ENCODE assay signal across 13 mouse cellular contexts in genomic region chr8:87831116-87831515, GRCm38 (mm10).
DNase-seq lines count a peak whose midpoint lies in the region; ATAC-seq and TF ChIP-seq lines count a peak whose summit lies in the region.
"Had no signal": no experiment of that assay in that cellular context is flagged by ENCODE, and none has a peak within 500 bp of the region (broad histone marks: within the 10 kb centered on the region; RNA-seq: fewer than 3 reads in every experiment).

No protein-coding gene starts in this region.

- WGBS in kidney, adult 2 months = 28% methylated on average over 9 of the region's 9 CpGs
- 5% methylated on average over 9 of the region's 9 CpGs for WGBS in hindbrain, embryonic 13.5 days
- WGBS in midbrain, postnatal 0 days = 9% methylated on average over 9 of the region's 9 CpGs

- H3K27ac ChIP-seq in kidney, adult 2 months (ENCODE audit: insufficient read depth, low read depth, low read length) = no peak overlapping the region
- peak overlapping the region; percentile 88 for H3K27ac ChIP-seq in hindbrain, embryonic 13.5 days
- peak overlapping the region; percentile 21; the same call in 1 of the 2 replicates for H3K27ac ChIP-seq in midbrain, postnatal 0 days (ENCODE audit: low read depth, low read length)

- TF ChIP-seq CTCF in kidney, adult 2 months (conservative IDR thresholded peaks at IDR 0.05; ENCODE audit: insufficient read depth, insufficient read length, low read depth, low read length) = no peak
- TF ChIP-seq CTCF in midbrain, postnatal 0 days (IDR thresholded peaks at IDR 0.05) = no peak

- H3K36me3 ChIP-seq in kidney, adult 2 months (ENCODE audit: control insufficient read depth, insufficient read depth, low read length) = no peaks in the 10 kb centered on the region
- no peaks in the 10 kb centered on the region for H3K36me3 ChIP-seq in hindbrain, embryonic 13.5 days
- H3K36me3 ChIP-seq in midbrain, postnatal 0 days (ENCODE audit: insufficient read depth, low read length) = no peaks in the 10 kb centered on the region

- H3K4me1 ChIP-seq in kidney, adult 2 months (ENCODE audit: control insufficient read depth, insufficient read depth, low read length) = no peaks in the 10 kb centered on the region
- peaks cover 84% of the 10 kb centered on the region for H3K4me1 ChIP-seq in hindbrain, embryonic 13.5 days (replicated peaks)
- peaks cover 42% of the 10 kb centered on the region for H3K4me1 ChIP-seq in midbrain, postnatal 0 days (ENCODE audit: insufficient read depth, low read length)
- H3K4me1 ChIP-seq: megakaryocyte, embryonic 14.5 days had no signal

- H3K9ac ChIP-seq in hindbrain, embryonic 13.5 days = no peak overlapping the region
- H3K9ac ChIP-seq in midbrain, postnatal 0 days (replicated peaks; ENCODE audit: low read length, poor library complexity, severe bottlenecking) = no peak overlapping the region

- H3K27me3 ChIP-seq in kidney, adult 2 months (replicated peaks; ENCODE audit: control insufficient read depth, insufficient read depth, low read length) = no peaks in the 10 kb centered on the region
- H3K27me3 ChIP-seq in hindbrain, embryonic 13.5 days = no peaks in the 10 kb centered on the region
- no peaks in the 10 kb centered on the region for H3K27me3 ChIP-seq in midbrain, postnatal 0 days (ENCODE audit: insufficient read depth, low read length)

- 0 out of 2 replicates have a peak, but pooled peaks have one; percentile 3 for ATAC-seq in hindbrain, embryonic 13.5 days (ENCODE audit: low FRiP score)
- no peak for ATAC-seq in midbrain, postnatal 0 days (ENCODE audit: low FRiP score)
- ATAC-seq: intestine, postnatal 0 days had no signal

- no peak overlapping the region for H3K4me3 ChIP-seq in kidney, adult 2 months (ENCODE audit: insufficient read depth, low read depth, low read length)
- H3K4me3 ChIP-seq in hindbrain, embryonic 13.5 days = no peak overlapping the region
- H3K4me3 ChIP-seq in midbrain, postnatal 0 days (ENCODE audit: low read depth, low read length) = no peak overlapping the region
- H3K4me3 ChIP-seq: megakaryocyte, embryonic 14.5 days had no signal

- TF ChIP-seq POLR2A in kidney, adult 2 months (IDR thresholded peaks at IDR 0.05; ENCODE audit: low read depth, low read length) = no peak

- peak; percentile 8 for DNase-seq in kidney, adult 2 months
- DNase-seq in kidney, adult 11 months = no peak
- DNase-seq in embryo, embryonic 11 days = peak; percentile 78
- peak; percentile 51 for DNase-seq in midbrain, postnatal 0 days (ENCODE audit: low spot score)
- no peak for DNase-seq in liver
- no peak for DNase-seq in right cerebral cortex, postnatal 36 days (ENCODE audit: low spot score in 2 of 2)
- DNase-seq in lung, postnatal 10 days = no peak
- DNase-seq: cerebellum, adult 2 months; right cerebral cortex, postnatal 14 days; thymus, postnatal 4 days had no signal

- no peaks in the 10 kb centered on the region for H3K9me3 ChIP-seq in hindbrain, embryonic 13.5 days
- no peaks in the 10 kb centered on the region for H3K9me3 ChIP-seq in midbrain, postnatal 0 days (ENCODE audit: low read length)
- H3K9me3 ChIP-seq: megakaryocyte, embryonic 14.5 days had no signal

- no peak overlapping the region for H3K4me2 ChIP-seq in hindbrain, embryonic 13.5 days
- H3K4me2 ChIP-seq in midbrain, postnatal 0 days (ENCODE audit: low read depth, low read length, poor library complexity, severe bottlenecking) = no peak overlapping the region

Comparison
In these comparisons a context has a peak if more than half of its experiments do, and no peak if none do; other contexts are left out.
1. DNase-seq: peak in kidney, adult 2 months (single experiment), embryo, embryonic 11 days (single experiment) and midbrain, postnatal 0 days (single experiment); none in kidney, adult 11 months (single experiment), liver (single experiment), right cerebral cortex, postnatal 36 days (0 of 2) and lung, postnatal 10 days (single experiment).